Mouse (Mus musculus): ENCODE results near the gene Nedd9. TPM values are rescaled to one million over a fixed set of nuclear protein-coding genes. Genes with fewer than 3 reads are reported as not detected.

Nedd9 gene
- polyA plus RNA-seq, 1 experiment: 16.9 TPM

GRCm38 (mm10) chr13:41513456-41513855 is 26.3 kb upstream of the Nedd9 start:
- no peak overlapping the region for H3K4me3 ChIP-seq (ENCODE audit: insufficient read depth, low read length)
- no peak overlapping the region for H3K27ac ChIP-seq (ENCODE audit: insufficient read depth, low read depth, low read length)
- H3K4me1 ChIP-seq (ENCODE audit: control insufficient read depth, insufficient read depth, low read length): peaks cover 9% of the 10 kb centered on the region
- TF ChIP-seq POLR2A (IDR thresholded peaks at IDR 0.05; ENCODE audit: borderline replicate concordance, low read depth, low read length): no peak
- TF ChIP-seq CTCF (IDR thresholded peaks at IDR 0.05; ENCODE audit: low read depth, low read length): no peak

- TF ChIP-seq POLR2A (IDR thresholded peaks at IDR 0.05; ENCODE audit: borderline replicate concordance, low read depth, low read length): no peak
- TF ChIP-seq CTCF (IDR thresholded peaks at IDR 0.05; ENCODE audit: low read depth, low read length): no peak
- Histone ChIP-seq H3K4me1 (ENCODE audit: control insufficient read depth, insufficient read depth, low read length) (peaks cover 5% of the 10 kb centered on the region), H3K27ac (ENCODE audit: insufficient read depth, low read depth, low read length) (no peak overlapping the region), H3K4me3 (ENCODE audit: insufficient read depth, low read length) (no peak overlapping the region)
Measured at GRCm38 (mm10) chr13:41512243-41512642, 25.1 kb upstream of the Nedd9 start.

GRCm38 (mm10) chr13:41510631-41511419 is 23.7 kb upstream of the Nedd9 start:
- Histone ChIP-seq H3K4me1 (ENCODE audit: control insufficient read depth, insufficient read depth, low read length) (peaks cover 7% of the 10 kb centered on the region), H3K27ac (ENCODE audit: insufficient read depth, low read depth, low read length) (no peak overlapping the region), H3K4me3 (ENCODE audit: insufficient read depth, low read length) (no peak overlapping the region)
- TF ChIP-seq POLR2A (IDR thresholded peaks at IDR 0.05; ENCODE audit: borderline replicate concordance, low read depth, low read length) (no peak), CTCF (IDR thresholded peaks at IDR 0.05; ENCODE audit: low read depth, low read length) (no peak)

- peaks cover 28% of the 10 kb centered on the region for H3K4me1 ChIP-seq (ENCODE audit: control insufficient read depth, insufficient read depth, low read length)
- no peak overlapping the region for H3K27ac ChIP-seq (ENCODE audit: insufficient read depth, low read depth, low read length)
- no peak overlapping the region for H3K4me3 ChIP-seq (ENCODE audit: insufficient read depth, low read length)
- no peak for TF ChIP-seq POLR2A (IDR thresholded peaks at IDR 0.05; ENCODE audit: borderline replicate concordance, low read depth, low read length)
- TF ChIP-seq CTCF (IDR thresholded peaks at IDR 0.05; ENCODE audit: low read depth, low read length): no peak
Measured at GRCm38 (mm10) chr13:41505594-41505993, 18.4 kb upstream of the Nedd9 start.

- no peak for TF ChIP-seq CTCF (IDR thresholded peaks at IDR 0.05; ENCODE audit: low read depth, low read length)
- TF ChIP-seq POLR2A (IDR thresholded peaks at IDR 0.05; ENCODE audit: borderline replicate concordance, low read depth, low read length): no peak
- Histone ChIP-seq H3K4me3 (ENCODE audit: insufficient read depth, low read length) (no peak overlapping the region), H3K4me1 (ENCODE audit: control insufficient read depth, insufficient read depth, low read length) (peaks cover 30% of the 10 kb centered on the region), H3K27ac (ENCODE audit: insufficient read depth, low read depth, low read length) (no peak overlapping the region)
Measured at GRCm38 (mm10) chr13:41504997-41505396, 17.8 kb upstream of the Nedd9 start.

DNA sequence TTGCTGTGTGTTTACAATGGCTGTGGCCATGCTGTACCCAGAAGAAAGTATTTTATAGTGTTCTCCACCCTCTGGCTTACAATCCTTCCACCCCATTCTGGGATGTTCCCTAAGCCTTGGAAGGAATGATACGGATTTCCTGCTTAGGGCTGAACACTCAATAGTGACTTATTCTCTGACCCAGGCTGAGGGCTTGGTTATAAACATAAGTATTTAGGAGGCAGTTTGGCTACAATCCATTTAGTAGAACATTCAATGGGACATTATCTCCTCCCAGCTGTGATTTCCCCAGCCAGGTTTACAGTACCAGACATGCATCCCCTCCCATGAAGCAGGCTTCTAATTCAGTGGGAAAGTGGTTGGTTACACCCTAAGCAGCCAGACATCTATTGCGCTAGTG is 17.3 kb upstream of the Nedd9 start:
- H3K4me1 ChIP-seq (ENCODE audit: control insufficient read depth, insufficient read depth, low read length): peaks cover 30% of the 10 kb centered on the region
- no peak overlapping the region for H3K4me3 ChIP-seq (ENCODE audit: insufficient read depth, low read length)
- no peak overlapping the region for H3K27ac ChIP-seq (ENCODE audit: insufficient read depth, low read depth, low read length)
- TF ChIP-seq CTCF (IDR thresholded peaks at IDR 0.05; ENCODE audit: low read depth, low read length): no peak
- no peak for TF ChIP-seq POLR2A (IDR thresholded peaks at IDR 0.05; ENCODE audit: borderline replicate concordance, low read depth, low read length)

GRCm38 (mm10) chr13:41502917-41503301 is 15.7 kb upstream of the Nedd9 start:
- Histone ChIP-seq H3K4me1 (ENCODE audit: control insufficient read depth, insufficient read depth, low read length) (peaks cover 30% of the 10 kb centered on the region), H3K27ac (ENCODE audit: insufficient read depth, low read depth, low read length) (no peak overlapping the region), H3K4me3 (ENCODE audit: insufficient read depth, low read length) (no peak overlapping the region)
- TF ChIP-seq POLR2A (IDR thresholded peaks at IDR 0.05; ENCODE audit: borderline replicate concordance, low read depth, low read length) (no peak), CTCF (IDR thresholded peaks at IDR 0.05; ENCODE audit: low read depth, low read length) (no peak)

DNA sequence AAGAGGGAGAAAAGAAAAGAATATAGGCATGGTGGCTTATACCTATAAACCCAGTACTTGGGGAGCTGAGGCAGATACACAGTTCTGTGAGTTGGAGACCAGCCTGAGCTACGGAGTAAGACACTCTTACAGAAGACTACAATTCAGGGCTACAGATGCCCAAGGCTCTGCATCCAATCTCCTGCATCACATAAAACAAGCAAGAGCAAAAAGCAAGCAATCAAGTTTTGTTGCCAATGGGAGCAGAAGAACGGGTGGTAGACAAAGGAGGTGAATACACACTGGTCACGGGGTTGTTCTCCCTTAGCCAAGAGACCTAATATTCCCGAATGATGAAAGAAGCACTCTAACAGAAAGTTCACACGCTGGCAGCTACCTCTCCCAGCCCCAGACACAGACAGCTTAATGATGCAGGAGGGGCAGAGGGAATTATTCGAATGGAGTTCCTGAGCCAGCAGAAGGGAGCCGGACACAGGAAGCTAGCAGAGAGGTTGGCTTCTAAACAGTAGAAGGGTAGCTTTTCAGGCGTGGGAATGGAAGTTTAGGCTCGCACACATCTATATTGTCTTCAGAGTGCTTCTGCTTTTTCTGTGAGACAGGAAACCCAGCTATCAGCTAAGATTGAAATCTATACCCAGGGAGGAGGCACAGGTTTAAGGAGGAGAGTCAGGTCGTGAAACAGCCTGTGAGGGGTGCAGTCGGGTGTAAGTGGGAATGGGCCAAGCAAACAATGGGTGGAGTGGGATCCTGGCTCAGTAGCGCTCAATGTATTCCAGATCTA is 15.2 kb upstream of the Nedd9 start:
- Histone ChIP-seq H3K4me1 (ENCODE audit: control insufficient read depth, insufficient read depth, low read length) (peaks cover 30% of the 10 kb centered on the region), H3K27ac (ENCODE audit: insufficient read depth, low read depth, low read length) (no peak overlapping the region), H3K4me3 (ENCODE audit: insufficient read depth, low read length) (no peak overlapping the region)
- TF ChIP-seq CTCF (IDR thresholded peaks at IDR 0.05; ENCODE audit: low read depth, low read length) (no peak), POLR2A (IDR thresholded peaks at IDR 0.05; ENCODE audit: borderline replicate concordance, low read depth, low read length) (no peak)

DNA sequence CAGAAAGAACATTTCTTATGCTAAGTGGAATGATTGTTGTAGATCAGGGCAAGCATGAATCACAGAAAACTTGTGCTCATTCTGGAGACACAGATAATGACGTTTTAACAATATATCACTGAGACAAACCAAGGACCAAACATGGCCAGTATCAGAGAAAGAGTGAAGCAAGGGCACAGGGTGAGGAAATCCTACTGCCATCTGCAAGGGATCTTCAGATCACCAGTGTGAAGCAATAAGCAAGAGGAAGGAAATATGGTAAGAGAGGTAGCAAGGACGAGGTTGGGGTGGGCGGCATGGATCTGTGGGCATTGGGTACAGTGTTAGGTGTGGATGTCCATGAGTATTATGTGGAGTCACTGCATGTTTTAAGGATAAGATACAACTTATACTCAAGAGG is 13.6 kb upstream of the Nedd9 start:
- Histone ChIP-seq H3K4me1 (ENCODE audit: control insufficient read depth, insufficient read depth, low read length) (peaks cover 27% of the 10 kb centered on the region), H3K4me3 (ENCODE audit: insufficient read depth, low read length) (no peak overlapping the region), H3K27ac (ENCODE audit: insufficient read depth, low read depth, low read length) (no peak overlapping the region)
- TF ChIP-seq POLR2A (IDR thresholded peaks at IDR 0.05; ENCODE audit: borderline replicate concordance, low read depth, low read length): no peak
- no peak for TF ChIP-seq CTCF (IDR thresholded peaks at IDR 0.05; ENCODE audit: low read depth, low read length)

DNA sequence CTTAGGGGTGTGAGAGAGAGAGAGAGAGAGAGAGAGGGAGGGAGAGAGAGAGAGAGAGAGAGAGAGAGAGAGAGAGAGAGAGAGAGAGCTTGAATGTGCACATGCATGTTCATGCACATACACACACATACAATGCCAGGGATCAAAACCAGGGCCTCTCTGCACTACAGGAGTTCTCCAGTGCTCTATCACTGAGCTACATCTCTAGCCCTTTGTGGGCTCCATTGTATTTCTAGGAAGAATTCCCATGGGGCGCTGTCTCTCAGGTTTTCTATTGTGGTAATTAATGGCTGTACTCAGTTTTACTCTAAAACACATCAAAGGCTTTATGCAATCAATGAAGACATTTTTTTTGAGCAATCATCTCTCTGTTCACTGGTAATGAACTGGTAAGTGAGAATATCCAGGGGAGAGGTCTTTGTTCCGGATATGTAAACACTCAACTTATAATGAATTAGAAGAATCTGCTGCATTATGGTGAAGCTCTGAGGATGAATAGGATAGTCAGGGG is 11.5 kb upstream of the Nedd9 start:
- TF ChIP-seq POLR2A (IDR thresholded peaks at IDR 0.05; ENCODE audit: borderline replicate concordance, low read depth, low read length) (no peak), CTCF (IDR thresholded peaks at IDR 0.05; ENCODE audit: low read depth, low read length) (no peak)

More for the DNA sequence above, 11.5 kb upstream of the Nedd9 start:
- Histone ChIP-seq H3K27ac (ENCODE audit: insufficient read depth, low read depth, low read length) (no peak overlapping the region), H3K4me1 (ENCODE audit: control insufficient read depth, insufficient read depth, low read length) (peaks cover 19% of the 10 kb centered on the region), H3K4me3 (ENCODE audit: insufficient read depth, low read length) (no peak overlapping the region)

Measured in bone marrow macrophage, adult 2 months (primary cell).